Mouse (Mus musculus) left cerebral cortex, postnatal 4 days (tissue): ENCODE measurements around the gene Brsk2. TPM values are rescaled to one million over a fixed set of nuclear protein-coding genes. Genes with fewer than 3 reads are reported as not detected.

ENCODE experiments used
- DNase-seq: peaks from one replicate; pipeline ENCODE4 v3.0.0-alpha.2; 2022
- intact Hi-C: fragments of 180-260 bp; cut with DNase I; formaldehyde crosslinking; loops from one replicate; pipeline ENCODE4 v1.15.1; 2025
- total RNA-seq, 2 experiments: library from RNA; stranded (reverse); gene quantifications; 2 replicates each; pipeline ENCODE4 v1.2.3; 2021

Gene Brsk2
- total RNA-seq, 2 experiments from 2014 or later: 167 TPM

- DNase-seq: no peak
- intact Hi-C loops: no loop called here
These were observed 6.1 kb downstream of the Brsk2 start for GRCm38 (mm10) chr7:141955565-141956173.

GRCm38 (mm10) chr7:141956174-141956566 is 6.6 kb downstream of the Brsk2 start:
- no peak for DNase-seq
- intact Hi-C loops: no loop called here

DNA sequence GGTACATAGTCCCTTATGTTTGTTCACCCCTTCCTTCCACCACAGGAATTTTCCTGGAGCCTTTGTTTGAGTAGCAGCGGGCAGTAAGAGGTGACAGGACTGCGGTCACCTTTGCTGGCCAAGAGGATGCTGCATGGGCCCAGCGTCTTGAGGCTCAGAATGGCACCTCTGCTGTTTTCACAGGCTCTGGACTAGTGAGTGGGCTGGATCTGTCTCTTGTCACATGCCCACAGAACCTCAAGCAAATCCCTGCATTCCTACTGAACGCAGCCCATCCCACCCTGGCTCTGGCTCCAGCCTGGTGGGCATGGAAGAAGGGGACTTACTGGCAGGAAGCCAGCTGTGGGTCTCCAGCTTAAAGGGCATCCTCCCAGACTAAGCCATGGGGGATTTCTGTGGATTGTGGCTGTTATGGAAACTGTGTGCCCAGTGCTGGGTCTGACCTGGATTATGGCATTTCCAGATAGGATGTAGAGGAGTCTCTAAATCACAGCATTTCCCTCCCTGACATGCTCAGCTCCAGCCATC is 8.0 kb downstream of the Brsk2 start:
- DNase-seq: no peak
- intact Hi-C loops: no loop called here

DNA sequence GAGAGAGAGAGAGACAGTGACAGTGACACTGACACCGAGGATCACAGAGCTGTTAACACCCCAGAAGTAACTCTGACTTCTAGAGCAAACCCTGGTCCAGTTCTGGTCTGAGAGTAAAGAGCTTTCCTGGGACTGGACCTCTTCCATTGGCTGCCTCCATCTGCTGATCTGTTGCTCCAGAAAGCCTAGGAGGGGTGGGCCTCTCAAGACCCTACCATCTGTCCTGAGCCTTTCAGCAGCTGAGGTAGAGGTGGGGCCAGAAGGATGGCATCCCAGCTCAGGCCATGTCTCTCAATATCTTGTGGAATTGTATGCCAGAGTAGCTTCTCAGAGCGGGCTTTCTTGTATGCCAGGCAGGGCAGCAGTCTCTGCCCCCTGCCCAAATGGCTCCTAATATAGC is 8.7 kb downstream of the Brsk2 start:
- DNase-seq: no peak

DNA sequence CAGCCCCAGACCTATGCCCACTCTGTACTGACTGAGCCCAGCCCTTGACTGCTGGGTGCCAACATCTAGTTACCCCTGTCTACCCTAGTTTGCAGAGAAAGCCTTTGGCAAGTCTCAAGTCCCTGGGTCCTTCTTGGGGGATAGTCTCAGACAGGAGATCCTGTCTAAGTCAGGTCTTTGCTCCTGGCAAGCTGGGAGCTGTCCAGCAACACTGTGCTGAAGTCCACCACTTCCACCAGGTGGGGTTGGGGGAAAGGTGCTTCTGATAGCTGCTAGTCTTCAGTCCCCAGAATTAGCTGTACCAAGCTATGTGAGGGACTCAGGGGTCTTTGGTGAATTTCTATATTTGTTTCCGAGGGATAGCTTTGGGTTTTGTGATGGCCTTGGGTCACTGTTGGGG is 9.6 kb downstream of the Brsk2 start:
- intact Hi-C loops: no loop called here

More for the DNA sequence above, 8.7 kb downstream of the Brsk2 start:
- intact Hi-C loops: no loop called here

GRCm38 (mm10) chr7:141960926-141961325 is 11.4 kb downstream of the Brsk2 start:
- DNase-seq: no peak
- intact Hi-C loops: no loop called here

More for the DNA sequence above, 9.6 kb downstream of the Brsk2 start:
- DNase-seq: no peak

DNA sequence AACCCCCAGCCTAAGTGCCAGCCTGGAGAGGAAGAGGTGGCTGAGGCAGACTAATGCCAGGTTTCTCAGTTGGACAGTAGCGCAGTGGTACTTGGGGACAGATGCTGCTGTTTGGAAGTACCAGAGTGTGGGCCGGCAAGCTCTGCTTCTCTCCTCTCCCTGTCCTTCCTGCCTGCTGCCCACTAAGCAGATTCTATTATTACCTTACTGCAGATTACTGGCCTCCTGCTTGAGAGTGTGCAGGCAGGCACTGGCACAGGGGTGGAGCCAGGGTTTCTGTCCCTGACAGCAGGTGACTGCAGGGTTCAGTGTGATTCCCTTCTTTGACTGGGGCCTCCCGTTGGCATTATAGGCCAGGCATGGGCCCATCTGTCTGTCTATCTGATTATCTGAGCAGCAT is 11.9 kb downstream of the Brsk2 start:
- intact Hi-C loops: no loop called here
- DNase-seq: no peak

DNA sequence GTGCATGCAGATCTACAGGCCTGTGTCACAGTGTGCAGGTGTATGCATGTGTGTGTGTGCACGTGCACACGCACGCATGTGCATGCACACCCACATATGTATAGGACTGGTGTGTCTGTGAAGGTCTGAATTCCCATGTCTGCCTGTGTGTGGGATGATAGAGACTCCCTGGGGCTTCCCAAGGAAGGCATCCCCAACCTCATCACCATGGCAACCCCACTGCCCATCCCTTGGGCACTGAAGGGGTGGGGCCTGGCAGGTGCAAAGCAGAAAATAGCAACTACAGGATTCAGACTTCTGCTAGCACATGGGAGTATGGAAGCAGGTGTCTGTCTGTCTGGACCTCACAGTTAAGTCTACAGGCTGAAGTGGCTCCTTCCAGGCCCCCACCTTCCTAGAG is 13.0 kb downstream of the Brsk2 start:
- intact Hi-C loops: no loop called here
- no peak for DNase-seq

DNA sequence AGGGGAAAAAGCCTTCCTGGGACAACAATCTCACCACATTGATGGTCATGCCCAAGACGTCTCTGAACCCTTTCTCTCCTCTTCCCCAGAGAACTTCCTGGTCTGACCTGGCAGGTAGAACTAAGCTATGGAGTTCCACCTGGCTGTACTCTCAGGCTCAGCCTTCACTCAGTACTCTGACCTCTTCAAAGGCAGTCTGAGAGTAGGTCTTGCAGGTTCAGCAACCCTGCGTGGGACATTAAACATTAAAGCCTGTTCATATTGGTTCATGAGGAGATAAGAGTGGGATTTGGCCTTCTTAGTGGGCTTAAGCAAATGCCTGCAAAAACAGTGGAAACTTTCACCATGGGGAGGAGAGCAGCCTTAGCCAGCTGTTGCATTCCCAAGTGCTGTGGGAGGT is 16.7 kb downstream of the Brsk2 start:
- no peak for DNase-seq
- intact Hi-C loops: no loop called here

DNA sequence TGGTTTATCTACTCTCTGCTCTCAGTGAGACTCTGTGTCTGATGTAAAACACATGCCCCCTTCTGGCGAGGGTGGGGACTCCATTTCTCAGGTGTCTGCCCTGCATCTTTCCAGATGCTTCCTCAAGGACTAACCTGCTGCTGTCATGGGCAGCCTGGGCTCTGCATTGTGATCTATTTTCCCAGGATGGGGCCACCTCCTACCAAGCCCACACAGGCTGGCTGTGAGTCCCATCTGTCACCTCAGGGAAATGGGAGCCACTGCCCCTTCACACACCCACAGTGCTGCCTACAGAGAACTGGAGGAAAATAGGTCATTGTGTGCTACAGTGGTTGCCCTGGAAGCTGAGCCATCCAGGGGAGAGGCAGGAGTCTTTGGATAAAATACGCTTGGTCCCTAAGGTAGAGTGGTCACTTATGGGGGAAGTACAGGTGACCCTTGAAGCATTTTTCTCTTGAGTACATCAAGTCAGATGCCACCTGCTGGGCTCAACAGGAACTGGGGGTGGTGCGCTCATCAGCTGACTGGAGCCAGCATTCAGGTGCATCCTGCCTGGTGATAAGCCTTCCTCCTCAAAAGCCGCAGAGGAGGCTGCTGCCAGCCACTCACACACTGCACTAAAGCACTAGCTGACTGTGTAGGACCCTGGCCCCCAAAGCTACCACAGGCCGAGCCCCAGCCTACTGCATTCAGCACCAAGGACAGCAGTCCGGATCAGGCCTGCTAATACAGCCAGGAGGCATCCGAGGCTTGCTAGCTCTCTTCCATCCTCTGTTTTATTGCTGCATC is 23.5 kb downstream of the Brsk2 start:
- DNase-seq: no peak
- intact Hi-C loops: no loop called here

DNA sequence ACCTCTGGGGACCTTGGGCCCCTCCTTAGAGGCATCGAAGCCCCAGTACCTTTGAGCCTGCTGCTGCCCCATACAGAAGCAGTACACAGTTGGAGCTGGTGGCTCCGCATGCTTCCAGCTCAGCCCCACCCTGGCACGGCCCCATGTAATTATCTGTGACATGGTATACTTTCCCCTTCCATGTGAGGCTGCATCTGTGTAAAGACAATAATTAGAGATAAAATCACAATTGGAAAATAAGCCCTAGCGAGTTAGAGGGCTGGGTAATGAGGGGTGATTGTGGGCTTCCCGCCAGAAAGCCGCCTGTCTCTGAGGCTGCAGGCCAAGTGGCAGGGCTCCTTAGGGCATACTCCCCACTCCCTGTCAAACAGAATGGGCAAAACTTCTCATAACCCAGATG is 28.5 kb downstream of the Brsk2 start:
- peak; percentile 48 for DNase-seq
- intact Hi-C loops: no loop called here

GRCm38 (mm10) chr7:141979247-141979646 is 29.7 kb downstream of the Brsk2 start:
- intact Hi-C loops: no loop called here
- DNase-seq: no peak

GRCm38 (mm10) chr7:141981237-141981636 is 31.7 kb downstream of the Brsk2 start:
- intact Hi-C loops: no loop called here
- DNase-seq: no peak

GRCm38 (mm10) chr7:141988314-141988806 is 38.8 kb downstream of the Brsk2 start:
- DNase-seq: no peak
- intact Hi-C loops: no loop called here

- intact Hi-C loops: no loop called here
- DNase-seq: no peak
These were observed 41.6 kb downstream of the Brsk2 start for GRCm38 (mm10) chr7:141991183-141991582.

- DNase-seq: no peak
- intact Hi-C loops: no loop called here
These were observed 44.6 kb downstream of the Brsk2 start for GRCm38 (mm10) chr7:141994121-141994520.

DNA sequence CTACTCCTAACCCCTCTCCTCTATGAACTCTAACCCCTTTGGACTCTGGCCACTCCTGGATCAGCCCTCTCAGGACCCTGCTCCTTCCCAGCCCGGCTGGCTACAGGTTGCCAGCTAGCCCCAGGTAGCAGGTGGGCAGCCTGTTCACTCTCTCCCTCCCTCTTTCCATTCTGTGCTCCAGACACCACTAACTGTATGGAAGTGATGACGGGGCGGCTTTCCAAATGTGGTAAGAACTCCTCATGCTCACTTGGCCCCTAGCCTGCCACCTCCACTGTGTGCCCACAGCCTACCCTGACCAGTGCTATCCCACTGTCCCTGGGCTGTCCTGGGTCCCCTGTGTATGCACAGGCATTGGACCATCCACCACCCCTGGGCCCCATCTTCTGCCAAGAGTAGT is 51.1 kb downstream of the Brsk2 start:
- DNase-seq: no peak
- intact Hi-C loops: no loop called here

DNA sequence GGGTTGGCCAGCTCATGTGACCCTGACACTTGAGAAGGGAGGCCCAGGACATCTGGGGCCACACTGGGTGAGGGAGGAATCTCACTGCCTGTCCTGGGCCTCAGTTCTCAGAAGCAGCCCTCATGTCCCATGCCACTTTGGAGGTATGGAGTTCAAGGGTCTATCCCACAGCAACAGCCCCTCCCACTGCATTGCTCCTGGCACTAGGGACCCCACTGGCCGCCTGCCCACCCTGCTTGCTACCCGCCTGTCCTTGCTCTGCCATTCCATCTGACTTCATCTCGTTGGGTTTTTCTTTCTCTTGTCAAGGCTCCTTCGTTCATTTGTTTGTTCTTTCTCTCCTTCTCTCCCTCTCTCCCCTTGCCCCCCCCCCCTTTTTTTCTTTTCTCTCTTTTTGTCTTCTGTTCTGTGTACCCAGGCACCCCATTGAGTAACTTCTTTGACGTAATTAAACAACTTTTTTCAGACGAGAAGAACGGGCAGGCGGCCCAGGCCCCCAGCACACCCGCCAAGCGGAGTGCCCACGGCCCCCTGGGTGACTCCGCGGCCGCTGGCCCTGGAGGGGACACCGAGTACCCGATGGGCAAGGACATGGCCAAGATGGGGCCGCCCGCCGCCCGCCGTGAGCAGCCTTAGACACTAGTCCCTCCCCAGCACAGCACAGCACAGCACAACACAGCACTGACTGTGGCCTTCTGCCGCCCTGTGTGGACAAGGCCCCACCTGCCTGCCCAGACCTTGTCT is 52.2 kb downstream of the Brsk2 start:
- intact Hi-C loops: no loop called here
- peak; percentile 74 for DNase-seq

DNA sequence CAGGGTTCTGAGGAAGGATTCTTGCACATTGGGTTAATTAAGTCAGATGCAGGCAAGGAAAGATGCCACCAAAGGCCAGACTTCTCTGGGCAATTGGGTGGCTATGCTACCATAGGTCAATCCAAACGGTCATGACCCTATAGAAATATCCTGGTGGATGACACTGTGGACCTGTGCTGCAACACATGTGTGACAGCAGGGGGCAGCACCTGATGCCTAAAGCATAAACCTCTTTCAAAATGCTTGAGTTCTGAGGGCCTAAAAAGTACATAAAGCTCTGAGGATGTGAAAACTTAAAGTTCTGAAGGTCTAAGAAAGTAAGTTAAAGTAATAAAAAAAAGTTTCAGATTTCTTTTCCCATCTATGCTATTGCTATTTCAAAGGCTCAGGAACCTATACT is 67.0 kb downstream of the Brsk2 start:
- DNase-seq: peak; percentile 51
- intact Hi-C loops: no loop called here

GRCm38 (mm10) chr7:142019699-142020098 is 70.1 kb downstream of the Brsk2 start:
- intact Hi-C loops: no loop called here
- DNase-seq: no peak

GRCm38 (mm10) chr7:142020827-142021226 is 71.3 kb downstream of the Brsk2 start:
- intact Hi-C loops: no loop called here
- no peak for DNase-seq
